Mouse (Mus musculus) cerebellum, adult 2 months (tissue): ENCODE measurements at regions not wholly inside any gene's neighbourhood (a gene's known extent, or its start where the extent isn't known, plus 50 kb on each side); places are given as distances from the start of the nearest gene placed in this dataset.

ENCODE experiments used
- DNase-seq, 2 experiments: peaks; one replicate each; pipeline ENCODE4 v3.0.0; 2021
- H3K27ac ChIP-seq: fragments of 200-500 bp; 2 replicates; pipeline ENCODE4 v1.5.1; 2012; ENCODE audit warnings: low read length, control low read depth, inconsistent platforms; ENCODE audit not compliant: insufficient read depth
- H3K27me3 ChIP-seq: fragments of 200-500 bp; 2 replicates; pipeline ENCODE4 v1.6.1; 2012; ENCODE audit warnings: inconsistent platforms, mild to moderate bottlenecking, low read length, moderate library complexity; ENCODE audit not compliant: control insufficient read depth, insufficient read depth
- H3K4me1 ChIP-seq: fragments of 200-500 bp; 2 replicates; pipeline ENCODE4 v1.6.1; 2011; ENCODE audit warnings: low read length; ENCODE audit not compliant: control insufficient read depth, insufficient read depth
- H3K4me3 ChIP-seq: fragments of 200-500 bp; replicated peaks from 2 replicates; pipeline ENCODE3; 2011; ENCODE audit warnings: mild to moderate bottlenecking, low read depth, low read length, control low read depth; ENCODE audit not compliant: insufficient read depth
- CTCF ChIP-seq: fragments of 200-500 bp; IDR thresholded peaks from 2 replicates; pipeline ENCODE4 v1.5.1; 2011; ENCODE audit warnings: low read depth, mild to moderate bottlenecking, control low read depth, low read length, moderate library complexity, borderline replicate concordance; ENCODE audit not compliant: insufficient read depth
- POLR2A ChIP-seq: fragments of 200-500 bp; IDR thresholded peaks from 2 replicates; pipeline ENCODE4 v1.6.1; 2011; ENCODE audit warnings: low read length, control low read depth, borderline replicate concordance; ENCODE audit not compliant: insufficient read depth
- WGBS: fragments of 180-500 bp; shearing (Covaris S2); methylation state at CpG from one replicate; pipeline ENCODE4 v1.1.7; 2018; 5-methylcytosine and 5-hydroxymethylcytosine counted together

- no peak for DNase-seq
- H3K4me1 ChIP-seq = no peaks in the 10 kb centered on the region
- no peak overlapping the region for H3K27ac ChIP-seq
- no peak for TF ChIP-seq CTCF
- TF ChIP-seq POLR2A = no peak
- no peaks in the 10 kb centered on the region for H3K27me3 ChIP-seq
- H3K4me3 ChIP-seq = no peak overlapping the region
- 90% methylated on average over 6 of the region's 6 CpGs for WGBS
These were observed 304.0 kb downstream of the Prdm2 start for GRCm38 (mm10) chr4:142908782-142909181.

DNA sequence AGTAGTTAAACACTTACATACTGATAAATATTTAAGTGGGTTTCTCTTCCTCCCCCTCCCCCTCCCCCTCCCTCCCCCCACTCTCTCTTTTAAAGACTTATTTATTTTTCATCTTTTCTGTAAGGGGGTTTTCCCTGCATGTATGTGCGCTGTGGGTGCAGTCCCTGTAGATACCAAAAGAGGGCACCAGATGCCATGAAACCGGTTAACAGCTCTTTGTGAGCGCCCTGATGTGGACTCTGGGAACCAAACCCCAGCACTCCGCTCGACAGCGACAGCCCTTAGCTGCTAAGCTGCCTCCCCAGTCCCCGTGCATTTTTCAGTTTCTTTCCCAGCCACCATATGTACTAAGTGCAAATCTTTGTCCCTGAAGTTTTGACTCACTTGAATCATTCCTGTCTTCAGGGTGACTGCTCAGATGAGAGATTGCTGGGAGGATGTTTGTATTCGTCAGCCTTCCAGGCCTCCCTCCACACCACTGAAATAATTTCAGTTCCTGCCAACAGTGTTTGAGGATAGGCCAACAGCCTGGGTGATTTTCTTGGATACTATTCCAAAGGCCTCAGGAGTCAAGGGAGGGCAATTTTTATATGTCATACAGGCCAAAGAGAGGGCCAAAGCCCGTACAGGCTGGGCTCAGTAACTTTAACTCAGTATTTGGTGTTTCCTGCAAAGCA is 309.3 kb downstream of the Prdm2 start:
- 73% methylated on average over 9 of the region's 9 CpGs for WGBS
- DNase-seq = no peak
- no peaks in the 10 kb centered on the region for H3K27me3 ChIP-seq
- H3K27ac ChIP-seq = no peak overlapping the region
- no peaks in the 10 kb centered on the region for H3K4me1 ChIP-seq
- TF ChIP-seq CTCF = 0 out of 2 replicates have a peak, but pooled peaks have one; percentile 13
- TF ChIP-seq POLR2A = no peak
- H3K4me3 ChIP-seq = no peak overlapping the region

DNA sequence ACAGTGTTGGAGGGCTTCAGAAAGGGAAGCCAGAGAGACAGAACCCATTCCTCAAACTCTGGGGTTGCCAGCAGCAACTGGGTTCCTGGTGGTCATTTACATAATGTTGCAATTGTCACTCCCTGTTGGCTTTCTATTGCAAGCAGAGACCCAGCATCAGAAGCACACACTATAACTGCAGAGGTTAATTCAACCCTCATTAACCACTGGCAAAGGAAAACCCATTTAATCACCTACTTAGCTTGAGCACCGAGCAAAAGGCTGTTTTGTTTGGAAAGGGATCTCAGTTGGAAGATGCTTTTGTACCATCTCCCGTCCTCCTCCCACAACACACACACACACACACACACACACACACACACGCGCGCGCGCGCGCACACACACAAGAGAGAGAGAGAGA is 312.0 kb downstream of the Prdm2 start:
- no peak overlapping the region for H3K27ac ChIP-seq
- 92% methylated on average over 9 of the region's 9 CpGs for WGBS
- H3K27me3 ChIP-seq = no peaks in the 10 kb centered on the region
- DNase-seq = no peak
- TF ChIP-seq POLR2A (no peak), CTCF (no peak)
- H3K4me1 ChIP-seq = no peaks in the 10 kb centered on the region
- no peak overlapping the region for H3K4me3 ChIP-seq

DNA sequence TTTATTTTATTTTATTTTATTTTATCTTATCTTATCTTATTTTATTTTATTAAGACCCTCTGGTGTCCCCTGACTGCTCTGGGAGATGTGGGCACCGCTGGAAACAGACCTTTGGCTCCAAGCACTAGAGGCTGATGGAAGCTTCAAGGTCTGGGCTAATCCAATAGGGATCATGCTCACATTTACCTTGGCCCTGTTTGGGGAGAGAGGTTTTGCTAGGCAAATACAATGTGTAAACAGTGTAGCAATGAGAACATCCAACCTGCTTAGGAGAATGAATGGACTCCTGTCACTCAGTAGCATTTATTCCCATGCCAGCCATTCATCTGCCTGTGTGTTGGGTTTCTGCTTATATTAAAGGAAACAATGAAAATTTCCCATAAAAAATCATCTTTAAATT is 313.8 kb downstream of the Prdm2 start:
- TF ChIP-seq CTCF = no peak
- TF ChIP-seq POLR2A = no peak
- WGBS = 96% methylated on average over 1 of the region's 1 CpGs
- no peak for DNase-seq
- H3K4me3 ChIP-seq = no peak overlapping the region
- H3K4me1 ChIP-seq = no peaks in the 10 kb centered on the region
- no peak overlapping the region for H3K27ac ChIP-seq
- H3K27me3 ChIP-seq = no peaks in the 10 kb centered on the region

- no peak overlapping the region for H3K27ac ChIP-seq
- no peak overlapping the region for H3K4me3 ChIP-seq
- peak; percentile 33 to 67 for DNase-seq
- 24% methylated on average over 1 of the region's 1 CpGs for WGBS
- TF ChIP-seq CTCF = no peak
- no peak for TF ChIP-seq POLR2A
- peaks cover 7% of the 10 kb centered on the region; the same call in 1 of the 2 replicates for H3K4me1 ChIP-seq
- no peaks in the 10 kb centered on the region for H3K27me3 ChIP-seq
These were observed 322.1 kb downstream of the Prdm2 start for GRCm38 (mm10) chr4:142890711-142891110.

DNA sequence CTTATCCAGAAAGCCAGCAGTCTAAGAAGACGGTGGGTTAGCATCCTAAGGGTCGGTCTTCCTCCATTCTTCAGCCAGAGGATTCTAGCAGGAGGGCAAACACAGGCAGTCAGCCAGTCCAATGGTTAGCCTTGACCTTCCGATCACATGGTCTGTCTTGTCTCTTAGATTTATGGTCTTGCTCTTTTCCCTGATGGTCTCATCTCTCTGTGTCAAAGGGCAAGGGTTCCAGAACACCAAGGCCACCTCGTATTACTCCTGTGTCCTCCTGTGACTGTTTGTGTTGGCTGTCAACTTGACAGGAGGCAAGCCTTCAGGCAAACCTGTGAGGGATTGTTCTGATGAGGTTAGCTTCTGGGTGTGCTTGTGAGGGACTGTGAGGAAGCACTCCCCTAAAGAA is 323.9 kb downstream of the Prdm2 start:
- Histone ChIP-seq H3K27ac (no peak overlapping the region), H3K4me1 (peaks cover 7% of the 10 kb centered on the region; the same call in 1 of the 2 replicates), H3K4me3 (no peak overlapping the region), H3K27me3 (no peaks in the 10 kb centered on the region)
- WGBS = 94% methylated on average over 4 of the region's 4 CpGs
- no peak for TF ChIP-seq POLR2A
- TF ChIP-seq CTCF = no peak
- DNase-seq = no peak

DNA sequence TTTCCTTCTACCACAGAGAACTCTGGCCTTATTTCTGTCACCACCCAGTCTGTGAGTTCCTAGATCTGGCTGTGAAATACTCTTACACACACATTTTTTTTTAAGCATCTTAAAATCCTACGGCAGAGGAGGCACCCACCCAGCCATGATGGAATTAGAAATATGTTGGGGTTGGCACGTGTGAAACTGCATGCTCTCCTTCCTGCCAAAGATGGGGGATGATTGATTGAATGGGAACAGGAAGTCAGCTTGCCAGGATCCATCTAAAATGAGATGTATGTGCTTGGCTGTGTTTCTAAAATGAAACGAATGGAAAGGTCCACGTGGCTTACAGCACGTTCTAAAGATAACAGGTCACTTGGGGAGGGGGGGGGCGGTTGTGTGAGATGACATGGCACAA is 324.9 kb downstream of the Prdm2 start:
- TF ChIP-seq POLR2A (no peak), CTCF (no peak)

DNA sequence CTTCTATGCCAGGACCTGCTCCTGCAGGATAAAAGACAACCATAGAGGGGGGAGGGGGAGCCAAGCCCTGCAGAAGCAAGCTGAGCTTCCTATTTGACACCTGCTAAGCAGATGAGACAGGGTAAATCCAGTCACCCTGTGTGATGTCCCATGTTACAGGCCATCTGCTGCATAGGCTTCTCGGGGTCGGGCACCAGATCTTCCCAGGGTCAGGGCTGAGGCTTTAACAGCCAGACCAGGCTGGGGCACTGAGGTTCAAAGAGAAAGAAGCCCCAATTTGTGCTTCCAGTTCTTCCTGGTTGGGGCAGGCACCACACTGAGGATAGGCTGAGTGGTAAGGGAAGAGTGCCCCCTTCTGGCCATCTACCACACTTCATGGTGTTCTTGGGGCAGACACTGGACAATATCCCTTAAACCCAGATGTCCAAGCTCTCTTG is 332.5 kb downstream of the Prdm2 start:
- H3K27ac ChIP-seq = no peak overlapping the region
- TF ChIP-seq POLR2A (no peak), CTCF (peak; percentile 96)
- 4% methylated on average over 2 of the region's 2 CpGs for WGBS
- H3K4me3 ChIP-seq = no peak overlapping the region
- peak; percentile 80 to 88 for DNase-seq
- H3K4me1 ChIP-seq = peaks cover 27% of the 10 kb centered on the region
- no peaks in the 10 kb centered on the region for H3K27me3 ChIP-seq

More for the DNA sequence above, 324.9 kb downstream of the Prdm2 start:
- peak in 1 of 2 experiments; percentile 59 for DNase-seq
- Histone ChIP-seq H3K4me1 (peaks cover 7% of the 10 kb centered on the region; the same call in 1 of the 2 replicates), H3K4me3 (no peak overlapping the region), H3K27me3 (no peaks in the 10 kb centered on the region), H3K27ac (no peak overlapping the region)
- WGBS = 13% methylated on average over 6 of the region's 6 CpGs
